Mouse (Mus musculus): ENCODE measurements around the gene Gm44503.

GRCm38 (mm10) chr9:72961346-72961745 lies 2.7 kb downstream of the Gm44503 start:
- no peak for TF ChIP-seq POLR2A (IDR thresholded peaks at IDR 0.05; ENCODE audit: borderline replicate concordance, low read depth, low read length)
- TF ChIP-seq CTCF (IDR thresholded peaks at IDR 0.05; ENCODE audit: low read depth, low read length), result no peak
